Mouse (Mus musculus) myocyte (in vitro differentiated cells): ENCODE data around the gene Upk1b.

Experiments
- CEBPB ChIP-seq: IDR thresholded peaks from 2 replicates; pipeline ENCODE4 v1.6.1; 2011; ENCODE audit warnings: mild to moderate bottlenecking, moderate library complexity; ENCODE audit not compliant: poor library complexity, insufficient read depth, severe bottlenecking
- E2F4 ChIP-seq: IDR thresholded peaks from one replicate; pipeline ENCODE4 v1.6.1; 2011; ENCODE audit warnings: mild to moderate bottlenecking, control low read depth, moderate library complexity; ENCODE audit not compliant: insufficient read depth
- MYOD1 ChIP-seq, 3 experiments: IDR thresholded peaks; one replicate each; pipeline ENCODE4 v1.6.1; 2011; ENCODE audit warnings: control low read depth in 2 of 3, low read depth in 2 of 3, mild to moderate bottlenecking in 2 of 3, moderate library complexity in 1 of 3; ENCODE audit not compliant: insufficient read length in 2 of 3, control insufficient read depth in 1 of 3
- MYOG ChIP-seq, 3 experiments: IDR thresholded peaks; one replicate each; pipeline ENCODE4 v1.6.1; 2011; ENCODE audit warnings: control low read depth in 2 of 3, low read depth in 2 of 3, mild to moderate bottlenecking in 2 of 3; ENCODE audit not compliant: insufficient read length in 2 of 3, control insufficient read depth in 1 of 3, insufficient read depth in 1 of 3
- POLR2A ChIP-seq: IDR thresholded peaks from one replicate; pipeline ENCODE4 v1.6.1; 2011; ENCODE audit warnings: low read depth, mild to moderate bottlenecking, control low read depth, moderate library complexity; ENCODE audit not compliant: insufficient read length
- REST ChIP-seq: IDR thresholded peaks from one replicate; pipeline ENCODE4 v1.6.1; 2011; ENCODE audit warnings: mild to moderate bottlenecking, control low read depth, moderate library complexity; ENCODE audit not compliant: insufficient read depth, insufficient read length
- TCF3 ChIP-seq: IDR thresholded peaks from one replicate; pipeline ENCODE4 v1.6.1; 2011; ENCODE audit warnings: low read depth, control low read depth; ENCODE audit not compliant: insufficient read length
- USF1 ChIP-seq: IDR thresholded peaks from one replicate; pipeline ENCODE4 v1.6.1; 2011; ENCODE audit warnings: low read depth, mild to moderate bottlenecking, control low read depth, moderate library complexity

DNA sequence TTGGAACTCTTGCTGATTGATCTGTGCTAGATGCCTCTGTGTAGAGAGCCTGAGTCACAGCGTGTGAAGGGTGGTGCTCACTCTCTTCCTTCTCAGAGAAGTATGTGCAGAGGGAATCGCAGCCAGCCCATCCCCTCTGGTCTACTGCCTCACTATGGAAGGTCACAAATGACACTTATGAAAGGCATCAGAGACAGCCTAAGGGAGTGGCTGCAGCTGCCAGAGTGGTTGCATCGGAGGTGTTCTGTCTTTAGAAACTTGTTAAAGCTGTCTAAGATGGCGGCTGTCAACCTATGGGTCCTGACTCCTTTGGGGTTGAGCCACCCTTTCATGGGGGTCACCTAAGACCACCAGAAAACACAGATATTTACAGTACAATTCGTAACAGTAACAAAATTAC lies 10.1 kb upstream of the Upk1b start:
- TF ChIP-seq USF1 (no peak), POLR2A (no peak), TCF3 (no peak), MYOG (IDR thresholded peaks at IDR 0.05; ENCODE audit: control insufficient read depth in 1 of 3, insufficient read depth in 1 of 3, insufficient read length in 2 of 3, low read depth in 2 of 3) (peak in 2 of 3 experiments; percentile 9 to 72), E2F4 (no peak), MYOD1 (IDR thresholded peaks at IDR 0.05; ENCODE audit: control insufficient read depth in 1 of 3, insufficient read length in 2 of 3, low read depth in 2 of 3) (peak in 1 of 3 experiments; percentile 56), CEBPB (no peak), REST (no peak)
